Mouse (Mus musculus): Measurements from ENCODE around the gene Nckap5. TPM values are rescaled to one million over a fixed set of nuclear protein-coding genes. Genes with fewer than 3 reads are reported as not detected.

Nckap5 gene
- total and polyA plus RNA-seq, 3 experiments: not detected

DNA sequence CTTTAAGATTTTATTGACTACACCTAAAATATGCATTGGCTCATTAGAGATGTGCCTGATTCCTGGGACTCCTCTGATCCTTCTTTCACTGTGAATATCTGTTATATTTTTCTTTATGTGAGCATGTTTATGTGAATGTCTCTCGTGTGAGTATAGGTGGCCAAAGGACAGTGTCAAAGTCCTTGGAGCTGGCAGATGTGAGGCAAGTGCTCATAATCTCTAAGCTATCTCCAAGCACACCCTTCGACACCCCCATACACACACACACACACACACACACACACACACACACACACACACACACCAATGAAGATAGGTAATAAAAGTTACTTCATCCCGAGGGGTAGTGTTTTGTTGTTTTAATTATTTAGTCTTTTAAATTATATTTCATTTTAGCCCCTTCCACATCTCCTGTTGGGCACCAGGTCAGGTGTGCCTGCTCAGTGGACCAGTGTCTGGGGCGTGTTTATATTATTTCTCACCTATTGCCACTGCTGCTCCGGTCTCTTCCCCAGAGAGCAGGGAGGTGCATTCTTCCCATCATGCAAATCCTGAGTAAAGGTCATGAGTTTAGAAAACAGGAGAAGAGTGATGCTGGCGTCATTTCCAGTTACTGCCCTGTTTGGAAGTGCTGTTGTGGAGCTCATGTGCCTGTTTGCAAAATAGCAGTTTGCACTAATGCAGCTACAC is 469.9 kb downstream of the Nckap5 start:
- no peak overlapping the region for H3K4me2 ChIP-seq (ENCODE audit: insufficient read depth, low read depth, poor library complexity, severe bottlenecking)
- in situ Hi-C loops (cut with MboI; ENCODE audit: low pct_ligation_motif_present, low pct_unique_long_range_greater_than_20kb, low sequenced_read_pairs) (no loop called here), dilution Hi-C loops (cut with MboI; ENCODE audit: extremely low pct_ligation_motif_present, extremely low pct_unique_long_range_greater_than_20kb, low sequenced_read_pairs) (no loop called here)
- no peak for DNase-seq (ENCODE audit: extremely low read depth)
- TF ChIP-seq MXI1 (IDR thresholded peaks at IDR 0.05; ENCODE audit: low read depth, low read length) (no peak), MAFK (IDR thresholded peaks at IDR 0.05; ENCODE audit: insufficient replicate concordance, low read length) (no peak), USF2 (conservative IDR thresholded peaks at IDR 0.05; ENCODE audit: low read depth, low read length) (no peak), JUN (IDR thresholded peaks at IDR 0.05; ENCODE audit: insufficient read depth, low read depth, low read length) (no peak), GABPA (IDR thresholded peaks at IDR 0.05; ENCODE audit: insufficient replicate concordance, low read depth, low read length) (no peak)
- H3K9me3 ChIP-seq (replicated peaks; ENCODE audit: low read length): peaks cover 64% of the 10 kb centered on the region
- H3K4me1 ChIP-seq (ENCODE audit: control insufficient read depth in 1 of 2, insufficient read depth in 2 of 2): no peaks in the 10 kb centered on the region
- H3K27ac ChIP-seq (ENCODE audit: insufficient read depth, low read depth): no peak overlapping the region
- H3K4me3 ChIP-seq (replicated peaks in 1 of 3; ENCODE audit: low read depth in 2 of 3, low read length in 2 of 3, poor library complexity in 1 of 3): no peak overlapping the region
- H3K9ac ChIP-seq (ENCODE audit: insufficient read depth, low read depth): no peak overlapping the region
- H3K79me2 ChIP-seq (replicated peaks; ENCODE audit: control insufficient read depth, extremely low read depth, insufficient read depth, poor library complexity, severe bottlenecking): no peaks in the 10 kb centered on the region
- no peaks in the 10 kb centered on the region for H3K36me3 ChIP-seq (replicated peaks in 1 of 2; ENCODE audit: control insufficient read depth in 1 of 2, insufficient read depth in 1 of 2, low read length in 1 of 2)
- no peaks in the 10 kb centered on the region for H3K27me3 ChIP-seq (replicated peaks)

DNA sequence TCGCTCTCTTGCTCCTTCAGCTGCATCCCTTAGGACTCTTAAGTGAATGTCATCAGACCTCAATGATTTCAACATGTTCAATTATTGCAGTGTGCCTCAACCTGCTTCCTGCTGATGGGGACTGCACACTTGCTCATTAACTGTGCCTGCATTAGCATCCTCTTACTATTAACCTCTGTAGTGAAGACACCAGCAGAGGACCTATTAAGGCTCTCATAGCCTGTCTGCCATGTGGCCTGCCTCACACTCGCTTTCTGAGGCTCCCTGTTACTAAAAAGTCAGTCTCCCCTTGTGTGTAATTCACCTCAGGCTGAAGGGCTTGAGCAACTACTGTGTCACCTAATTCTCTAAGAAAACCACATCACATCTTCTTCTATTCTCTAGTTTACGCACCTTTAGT is 470.5 kb downstream of the Nckap5 start:
- no peak overlapping the region for H3K4me2 ChIP-seq (ENCODE audit: insufficient read depth, low read depth, poor library complexity, severe bottlenecking)
- H3K4me3 ChIP-seq (replicated peaks in 1 of 3; ENCODE audit: low read depth in 2 of 3, low read length in 2 of 3, poor library complexity in 1 of 3): no peak overlapping the region
- no peaks in the 10 kb centered on the region for H3K27me3 ChIP-seq (replicated peaks)
- H3K9me3 ChIP-seq (replicated peaks; ENCODE audit: low read length): peaks cover 64% of the 10 kb centered on the region
- no peak overlapping the region for H3K9ac ChIP-seq (ENCODE audit: insufficient read depth, low read depth)
- no peaks in the 10 kb centered on the region for H3K79me2 ChIP-seq (replicated peaks; ENCODE audit: control insufficient read depth, extremely low read depth, insufficient read depth, poor library complexity, severe bottlenecking)
- no peaks in the 10 kb centered on the region for H3K4me1 ChIP-seq (ENCODE audit: control insufficient read depth in 1 of 2, insufficient read depth in 2 of 2)
- in situ Hi-C loops (cut with MboI; ENCODE audit: low pct_ligation_motif_present, low pct_unique_long_range_greater_than_20kb, low sequenced_read_pairs): no loop called here
- no peak for DNase-seq (ENCODE audit: extremely low read depth)
- dilution Hi-C loops (cut with MboI; ENCODE audit: extremely low pct_ligation_motif_present, extremely low pct_unique_long_range_greater_than_20kb, low sequenced_read_pairs): no loop called here
- H3K27ac ChIP-seq (ENCODE audit: insufficient read depth, low read depth): no peak overlapping the region
- TF ChIP-seq USF1 (IDR thresholded peaks at IDR 0.05; ENCODE audit: low read depth, low read length): no peak
- TF ChIP-seq MAX (IDR thresholded peaks at IDR 0.05; ENCODE audit: low read length): no peak
- no peak for TF ChIP-seq ZC3H11A (IDR thresholded peaks at IDR 0.05; ENCODE audit: low read depth, low read length)
- TF ChIP-seq TBP (conservative IDR thresholded peaks at IDR 0.05; ENCODE audit: low read depth, low read length): no peak
- no peak for TF ChIP-seq CHD1 (IDR thresholded peaks at IDR 0.05; ENCODE audit: low read depth, low read length)
- TF ChIP-seq POLR2AphosphoS2 (IDR thresholded peaks at IDR 0.05; ENCODE audit: low read depth, low read length): no peak
- TF ChIP-seq PAX5 (IDR thresholded peaks at IDR 0.05; ENCODE audit: low read length): no peak
- TF ChIP-seq USF2 (conservative IDR thresholded peaks at IDR 0.05; ENCODE audit: low read depth, low read length): no peak
- H3K36me3 ChIP-seq (replicated peaks in 1 of 2; ENCODE audit: control insufficient read depth in 1 of 2, insufficient read depth in 1 of 2, low read length in 1 of 2): no peaks in the 10 kb centered on the region

DNA sequence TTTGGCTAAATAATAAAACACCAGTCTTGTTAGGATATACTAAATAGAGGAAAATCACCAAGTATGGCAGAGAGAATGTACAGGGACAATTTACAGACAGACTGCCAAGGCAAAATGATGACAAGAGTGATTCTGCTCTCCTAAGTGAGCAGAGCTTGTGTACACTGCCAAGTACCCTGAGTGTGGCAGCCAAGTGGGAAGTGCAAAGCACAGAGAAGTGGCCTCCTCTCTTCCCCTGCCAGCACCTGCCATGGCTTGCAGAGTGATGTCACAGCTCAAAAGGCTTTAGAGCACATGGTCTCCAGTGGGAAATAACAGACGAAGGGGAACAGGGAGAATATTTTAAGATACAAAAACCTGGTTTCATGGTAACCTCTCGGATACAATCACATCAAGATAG is 488.8 kb downstream of the Nckap5 start:
- Histone ChIP-seq H3K4me3 (replicated peaks in 1 of 3; ENCODE audit: low read depth in 2 of 3, low read length in 2 of 3, poor library complexity in 1 of 3) (no peak overlapping the region), H3K9me3 (replicated peaks; ENCODE audit: low read length) (peaks cover 54% of the 10 kb centered on the region), H3K79me2 (replicated peaks; ENCODE audit: control insufficient read depth, extremely low read depth, insufficient read depth, poor library complexity, severe bottlenecking) (no peaks in the 10 kb centered on the region), H3K27ac (ENCODE audit: insufficient read depth, low read depth) (no peak overlapping the region), H3K4me1 (ENCODE audit: control insufficient read depth in 1 of 2, insufficient read depth in 2 of 2) (no peaks in the 10 kb centered on the region), H3K36me3 (replicated peaks in 1 of 2; ENCODE audit: control insufficient read depth in 1 of 2, insufficient read depth in 1 of 2, low read length in 1 of 2) (no peaks in the 10 kb centered on the region), H3K4me2 (ENCODE audit: insufficient read depth, low read depth, poor library complexity, severe bottlenecking) (no peak overlapping the region), H3K9ac (ENCODE audit: insufficient read depth, low read depth) (no peak overlapping the region), H3K27me3 (replicated peaks) (no peaks in the 10 kb centered on the region)
- DNase-seq (ENCODE audit: extremely low read depth): no peak
- dilution Hi-C loops (cut with MboI; ENCODE audit: extremely low pct_ligation_motif_present, extremely low pct_unique_long_range_greater_than_20kb, low sequenced_read_pairs): no loop called here
- in situ Hi-C loops (cut with MboI; ENCODE audit: low pct_ligation_motif_present, low pct_unique_long_range_greater_than_20kb, low sequenced_read_pairs): no loop called here
- no peak for TF ChIP-seq EP300 (IDR thresholded peaks at IDR 0.05; ENCODE audit: low read length)
- no peak for TF ChIP-seq NRF1 (IDR thresholded peaks at IDR 0.05; ENCODE audit: low read depth, low read length)
- TF ChIP-seq ZNF384 (IDR thresholded peaks at IDR 0.05; ENCODE audit: low read depth, low read length): no peak
- TF ChIP-seq RAD21 (IDR thresholded peaks at IDR 0.05; ENCODE audit: low read depth, low read length): no peak
- TF ChIP-seq USF1 (IDR thresholded peaks at IDR 0.05; ENCODE audit: low read depth, low read length): no peak
- TF ChIP-seq ZC3H11A (IDR thresholded peaks at IDR 0.05; ENCODE audit: low read depth, low read length): no peak
- no peak for TF ChIP-seq IRF4 (IDR thresholded peaks at IDR 0.05; ENCODE audit: low read depth, low read length)
- TF ChIP-seq KAT2A (IDR thresholded peaks at IDR 0.05; ENCODE audit: insufficient replicate concordance, low read length): no peak
- no peak for TF ChIP-seq GABPA (IDR thresholded peaks at IDR 0.05; ENCODE audit: insufficient replicate concordance, low read depth, low read length)
- TF ChIP-seq CHD2 (IDR thresholded peaks at IDR 0.05; ENCODE audit: low read length): no peak
- TF ChIP-seq ETS1 (conservative IDR thresholded peaks at IDR 0.05; ENCODE audit: low read depth, low read length): no peak
- no peak for TF ChIP-seq MAFK (IDR thresholded peaks at IDR 0.05; ENCODE audit: insufficient replicate concordance, low read length)
- no peak for TF ChIP-seq JUND (conservative IDR thresholded peaks at IDR 0.05; ENCODE audit: low read depth, low read length)
- TF ChIP-seq MEF2A (IDR thresholded peaks at IDR 0.05; ENCODE audit: borderline replicate concordance, low read depth, low read length): no peak
- no peak for TF ChIP-seq E2F4 (IDR thresholded peaks at IDR 0.05; ENCODE audit: insufficient replicate concordance, low read depth, low read length)
- no peak for TF ChIP-seq POLR2A (IDR thresholded peaks at IDR 0.05; ENCODE audit: low read depth, low read length)
- no peak for TF ChIP-seq MAX (IDR thresholded peaks at IDR 0.05; ENCODE audit: low read length)
- TF ChIP-seq CTCF (conservative IDR thresholded peaks at IDR 0.05 in 1 of 2, IDR thresholded peaks at IDR 0.05 in 1 of 2; ENCODE audit: low read depth in 2 of 2, low read length in 2 of 2): no peak
